Mouse (Mus musculus) E14TG2a.4 (cell line): Measurements from ENCODE around the gene Gm7137.
"Not testable (repeated sequence)": the region's sequence is repeated elsewhere in the genome, so short reads cannot be mapped to it uniquely, and the experiment has no call there.

Experiments
- CTCF ChIP-seq: conservative IDR thresholded peaks from 2 replicates; pipeline ENCODE4 v1.5.1; 2014; ENCODE audit warnings: low read length
- NANOG ChIP-seq: IDR thresholded peaks from 2 replicates; pipeline ENCODE4 v1.6.1; 2014; ENCODE audit warnings: borderline replicate concordance, low read length, mixed read lengths

GRCm38 (mm10) chr10:77798164-77798920, 10.3 kb upstream of the Gm7137 start:
- not testable (repeated sequence) for TF ChIP-seq CTCF, NANOG
